Mouse (Mus musculus) neutrophil, adult 5-6 weeks (primary cell): ENCODE data around the gene Commd9. TPM values are rescaled to one million over a fixed set of nuclear protein-coding genes. Genes with fewer than 3 reads are reported as not detected.

Source experiments
- ATAC-seq: fragments of 151-379, 151-347 bp; 2 replicates; pipeline ENCODE4 v1.8.0; 2017; ENCODE audit warnings: mild to moderate bottlenecking, moderate TSS enrichment; ENCODE audit not compliant: insufficient number of reproducible peaks, poor library complexity, low FRiP score, severe bottlenecking; ENCODE audit errors: extremely low read depth
- total RNA-seq: library from RNA; stranded (forward); fragments of 200-1000 nt; gene quantifications from 2 replicates; pipeline ENCODE4 v1.2.3, GENCODE M21; 2017

Commd9 gene
- total RNA-seq, 1 experiment from 2014 or later = 32.0 TPM

DNA sequence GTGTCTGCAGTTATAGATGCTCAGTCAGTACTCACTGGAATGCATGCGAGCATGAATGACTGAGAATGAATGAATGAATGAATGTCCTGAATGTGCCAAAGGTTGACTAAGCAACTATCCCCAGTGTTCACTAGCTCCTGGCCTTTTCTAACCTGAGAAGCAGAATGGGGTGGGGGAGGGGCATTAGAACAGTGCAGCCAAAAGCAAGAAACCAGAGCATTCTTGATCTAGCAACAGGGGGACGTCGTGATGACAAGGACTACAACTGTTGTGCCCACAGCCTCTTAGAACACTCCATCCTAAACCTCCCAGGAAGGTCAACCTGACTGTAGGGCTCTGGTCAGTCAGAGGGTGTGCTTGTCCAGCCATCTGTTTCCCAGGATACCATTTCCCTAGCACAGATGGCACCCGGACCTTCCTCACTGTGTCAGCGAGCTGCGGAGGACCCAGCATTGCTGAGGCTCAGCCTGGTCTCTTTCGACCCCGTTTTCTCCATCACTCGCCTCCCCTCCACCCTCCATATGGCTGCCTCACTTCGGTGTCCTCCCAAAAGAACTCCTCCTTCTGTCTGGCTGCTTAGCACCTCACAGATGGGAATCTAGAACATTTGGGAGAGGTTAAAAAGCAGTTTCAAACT, 21.5 kb downstream of the Commd9 start:
- no peak for ATAC-seq

DNA sequence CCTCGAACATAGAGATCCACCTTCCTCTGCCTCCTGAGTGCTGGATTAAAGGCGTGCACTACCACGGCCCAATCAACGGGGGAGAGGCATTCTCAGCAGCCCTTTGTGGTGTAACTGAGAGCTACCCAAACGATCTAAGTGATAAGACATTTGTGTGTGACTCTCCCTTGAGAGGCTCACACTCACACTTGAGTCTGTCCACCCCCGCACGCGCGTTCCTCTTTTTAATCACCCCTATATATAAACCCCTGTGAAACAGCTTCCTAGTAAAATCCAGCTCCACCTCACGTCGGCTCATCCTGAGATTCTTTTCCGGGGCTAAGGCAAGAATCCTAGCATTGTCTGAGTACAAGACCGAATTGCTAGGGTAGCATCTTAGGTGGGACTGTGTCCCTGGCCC, 22.7 kb downstream of the Commd9 start:
- ATAC-seq = no peak

- ATAC-seq = no peak
These were observed 23.5 kb downstream of the Commd9 start for GRCm38 (mm10) chr2:101909326-101910080.

DNA sequence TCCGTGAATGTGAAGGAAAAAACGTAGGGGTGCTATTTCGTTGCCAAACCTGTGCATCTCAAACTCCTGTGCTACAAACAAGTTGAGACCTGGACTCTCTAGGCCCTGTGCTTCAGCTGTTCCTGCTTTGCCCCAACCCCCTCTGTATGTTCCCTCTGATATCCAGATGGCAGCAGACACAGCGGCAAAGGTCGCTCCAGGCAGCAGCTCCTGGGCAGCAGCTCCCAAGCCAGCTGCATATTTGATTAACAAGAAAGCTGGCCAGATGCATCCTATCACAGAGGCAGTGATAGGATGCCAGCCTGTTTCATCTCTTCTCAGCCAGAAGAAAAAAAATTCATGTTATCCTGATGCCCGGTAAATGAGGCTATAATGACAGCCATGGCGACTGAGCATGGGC, 32.5 kb downstream of the Commd9 start:
- no peak for ATAC-seq

DNA sequence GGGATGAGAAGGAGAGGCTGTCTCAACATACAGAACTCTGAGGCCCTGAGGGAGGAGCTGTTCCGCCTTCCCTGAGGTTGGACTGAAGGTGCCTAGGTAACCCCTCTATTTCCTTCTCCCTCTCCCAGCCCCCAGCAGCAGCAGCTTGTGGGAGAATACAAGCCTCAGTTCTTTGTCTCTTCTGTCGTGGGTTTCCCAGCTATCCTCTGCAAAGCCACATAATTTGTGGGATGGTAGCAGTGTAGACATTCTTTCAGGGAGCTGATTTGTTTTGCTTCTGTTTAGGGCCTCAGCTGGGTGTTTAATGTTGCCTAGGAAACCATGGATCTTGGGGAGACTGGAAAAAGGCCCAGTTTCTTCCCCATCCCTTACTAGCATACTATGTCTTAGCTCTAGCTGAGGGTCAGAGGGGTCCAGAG, 34.1 kb downstream of the Commd9 start:
- ATAC-seq = no peak

DNA sequence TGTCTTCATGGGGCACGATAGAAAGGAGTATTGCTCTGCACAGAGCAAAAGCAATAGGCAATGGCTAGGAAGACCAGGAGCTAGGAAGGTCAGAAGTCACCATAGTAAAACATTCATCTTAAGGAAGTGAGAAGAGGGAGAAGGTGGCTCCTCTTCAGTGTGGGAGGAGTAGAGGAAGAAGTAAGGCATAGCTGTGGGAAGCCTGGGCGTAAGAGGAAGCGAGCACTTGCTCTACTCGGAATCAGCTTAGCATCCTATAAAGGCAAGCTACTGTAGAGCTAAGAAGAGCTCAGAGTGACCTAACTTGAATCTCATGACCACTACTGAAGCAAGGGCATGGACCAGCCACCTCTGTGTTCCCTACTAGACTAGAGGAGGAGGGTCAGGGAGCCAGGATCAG, 36.3 kb downstream of the Commd9 start:
- no peak for ATAC-seq

DNA sequence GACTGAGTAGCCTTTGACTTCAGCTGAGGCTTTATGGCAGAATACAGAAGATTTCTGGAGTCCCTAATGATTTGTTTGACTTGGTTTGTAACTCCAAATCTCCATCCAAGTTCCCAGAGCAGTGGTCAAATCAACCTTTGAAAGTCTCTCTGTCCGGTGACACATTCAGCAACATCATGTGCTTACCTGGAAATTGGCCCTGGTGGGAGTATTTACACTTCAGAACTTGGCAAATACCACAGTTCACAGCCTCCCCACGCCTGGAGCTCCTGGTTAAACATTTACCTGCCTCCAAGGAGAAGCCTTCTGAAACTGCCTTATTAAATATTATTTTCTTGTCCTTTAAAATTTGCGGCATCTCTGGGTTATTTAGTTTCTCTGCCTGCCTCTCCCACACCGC, 37.1 kb downstream of the Commd9 start:
- no peak for ATAC-seq

GRCm38 (mm10) chr2:101925183-101925582, 39.1 kb downstream of the Commd9 start:
- no peak for ATAC-seq

DNA sequence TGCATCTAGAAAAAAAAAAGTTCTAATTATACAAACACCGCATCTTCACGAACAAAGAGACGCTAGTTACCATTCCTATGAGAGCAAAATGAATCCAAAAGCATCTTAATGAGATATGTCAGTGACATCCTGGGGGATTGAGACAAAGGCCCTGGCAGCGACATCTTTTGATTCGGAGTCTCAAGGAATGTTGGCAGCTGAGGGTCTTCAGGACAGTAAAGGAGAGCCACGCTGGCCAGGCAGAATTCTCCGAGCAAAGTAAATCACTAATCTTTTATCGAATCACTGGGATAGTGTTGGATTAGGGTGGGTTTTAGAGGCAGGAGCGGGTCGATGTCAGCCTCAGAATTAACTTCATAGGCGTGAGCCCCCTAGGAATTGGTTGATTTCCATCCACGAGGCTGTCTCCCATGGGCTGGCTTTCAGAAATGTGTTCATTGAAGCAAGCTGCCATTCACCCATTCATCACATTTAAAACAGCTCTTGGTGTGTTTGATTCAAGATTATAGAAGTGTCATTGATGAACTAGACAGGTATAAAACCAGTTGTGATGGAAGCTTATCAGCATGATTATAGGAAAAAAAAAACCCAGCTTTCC, 39.6 kb downstream of the Commd9 start:
- no peak for ATAC-seq

DNA sequence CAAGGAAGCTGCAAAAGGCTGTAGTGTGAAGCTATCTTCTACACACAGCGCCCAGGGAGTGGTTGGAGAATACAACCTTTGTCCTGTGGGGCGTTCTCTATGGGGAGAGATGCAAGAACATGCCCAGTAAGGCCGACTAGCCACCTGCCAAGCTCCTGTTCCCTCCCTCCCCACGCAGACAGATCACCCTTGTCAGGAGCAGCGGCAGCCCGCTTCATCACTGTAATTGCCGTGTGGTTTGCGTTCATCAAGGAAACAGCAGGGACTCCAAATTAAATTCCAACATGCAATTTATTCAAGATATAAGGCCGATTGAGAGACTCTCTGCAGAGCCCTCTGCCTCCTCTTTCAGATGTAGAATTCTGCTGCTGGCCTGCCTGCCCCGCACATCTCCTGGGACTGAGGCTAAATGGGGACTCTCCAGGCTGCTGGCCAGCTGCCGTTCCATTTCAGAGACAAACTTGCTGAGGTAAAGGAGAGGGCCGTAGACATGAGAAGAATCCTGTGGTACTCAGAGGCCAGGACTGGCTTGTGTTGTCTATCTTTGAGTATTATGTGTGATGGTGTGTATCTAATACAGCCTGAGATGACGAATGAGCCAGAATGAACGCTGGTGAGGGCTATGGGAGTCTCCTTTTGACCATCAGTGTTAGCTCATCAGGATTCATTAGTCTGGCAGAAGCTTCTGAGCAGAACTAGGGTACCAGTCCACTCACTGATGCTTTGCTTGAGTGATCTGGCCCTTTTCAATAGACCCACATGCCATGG, 46.3 kb downstream of the Commd9 start:
- no peak for ATAC-seq

DNA sequence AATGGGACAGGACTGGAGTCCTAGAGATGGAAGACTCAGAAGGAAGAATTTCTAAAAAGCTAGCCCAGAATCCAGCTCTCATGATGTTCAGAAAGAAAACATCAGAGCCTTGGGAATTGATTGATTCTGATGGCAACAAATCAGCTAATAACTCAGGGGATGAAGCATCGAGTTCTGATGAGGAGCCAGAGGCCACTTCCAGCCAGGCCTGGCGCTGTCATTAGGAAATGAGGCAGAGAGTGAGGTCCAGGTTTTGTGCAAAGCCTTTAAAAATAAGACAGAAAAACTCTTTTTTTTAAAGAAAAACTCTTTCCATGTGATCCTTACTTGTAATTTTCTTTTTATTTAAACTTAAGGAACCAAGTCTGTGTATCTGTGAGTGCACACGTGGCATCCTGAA, 47.3 kb downstream of the Commd9 start:
- no peak for ATAC-seq

- no peak for ATAC-seq
These were observed 49.0 kb downstream of the Commd9 start for GRCm38 (mm10) chr2:101935006-101935405.

DNA sequence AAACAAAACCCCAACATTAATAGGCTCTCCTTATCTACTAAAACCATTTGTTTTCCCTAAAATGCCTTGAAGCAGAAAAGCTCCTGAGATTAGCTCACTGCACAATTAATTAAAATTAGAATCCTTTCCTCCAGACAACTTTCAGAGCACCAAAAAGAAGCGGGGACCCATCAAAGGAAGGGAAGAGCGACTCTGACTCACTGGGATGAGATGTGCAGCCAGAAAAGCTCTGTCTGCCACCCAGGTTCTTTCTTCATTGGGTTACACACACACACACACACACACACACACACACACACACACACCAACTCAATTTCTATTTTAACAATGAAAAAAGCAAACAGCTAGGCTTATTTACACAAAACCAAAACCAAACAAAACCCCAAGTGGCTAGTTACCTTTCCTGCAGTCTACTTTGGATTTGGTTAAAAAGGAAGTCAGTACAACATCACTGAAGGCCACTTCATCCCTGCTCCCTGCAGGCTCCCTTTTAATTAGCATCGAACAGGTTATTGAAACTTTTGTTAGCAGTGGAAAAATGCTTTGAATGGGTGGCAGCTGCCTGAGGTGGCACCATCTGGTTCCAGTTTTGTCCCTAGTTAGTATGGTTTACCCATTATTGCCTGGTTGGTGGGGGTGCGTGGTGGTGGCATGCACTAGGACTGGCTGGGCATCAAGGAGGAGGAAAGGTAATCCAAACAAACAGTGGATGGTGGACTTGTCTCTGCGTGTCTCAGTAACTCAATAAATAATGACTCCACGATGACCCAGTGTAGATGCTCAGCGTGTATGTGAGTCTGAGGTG, 64.9 kb downstream of the Commd9 start:
- no peak for ATAC-seq

Other genes starting within 250 kb of the Commd9 start
- 1.5 and 1.7 TPM in 2 replicates for gene Rag1, start 236.7 kb upstream of the Commd9 start, total RNA-seq
- gene B230118H07Rik, start 236.7 kb upstream of the Commd9 start, total RNA-seq = 0.93 and 2.6 TPM in 2 replicates
- 24.6 and 26.2 TPM in 2 replicates for gene Traf6, start 207.8 kb upstream of the Commd9 start, total RNA-seq
- 64.6 and 70.7 TPM in 2 replicates for gene Prr5l, start 3.2 kb upstream of the Commd9 start, total RNA-seq